Mouse (Mus musculus): ENCODE results near the gene Pfn3. TPM values are rescaled to one million over a fixed set of nuclear protein-coding genes. Genes with fewer than 3 reads are reported as not detected.
"Not testable (repeated sequence)": the region's sequence is repeated elsewhere in the genome, so short reads cannot be mapped to it uniquely, and the experiment has no call there.

Gene Pfn3
- polyA plus RNA-seq, 1 experiment from 2014 or later = not detected

DNA sequence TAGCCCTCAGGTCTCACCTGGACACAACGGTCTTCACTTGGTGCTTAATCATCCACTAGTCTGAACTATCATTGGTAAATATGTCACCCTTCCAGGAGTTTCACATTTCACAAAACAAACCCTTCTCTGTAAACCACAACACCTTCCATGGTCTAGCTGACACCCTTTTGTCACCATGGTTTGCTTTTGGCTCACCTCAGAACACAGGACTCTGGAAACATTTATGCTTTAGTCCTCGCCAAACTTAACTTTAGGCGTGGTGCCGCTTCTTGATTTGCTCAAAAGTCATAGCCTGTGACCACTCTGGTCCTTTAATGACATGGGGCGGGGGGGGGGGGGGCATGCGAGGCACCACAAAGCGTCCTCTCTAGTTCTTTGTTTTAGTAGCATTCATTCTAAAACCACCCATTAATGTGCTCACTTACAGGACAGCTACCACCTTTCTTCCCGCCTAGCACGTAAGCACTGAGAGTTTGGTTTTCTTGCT lies 28.8 kb upstream of the Pfn3 start:
- H3K9me3 ChIP-seq (ENCODE audit: control insufficient read depth, low read length) = no peaks in the 10 kb centered on the region
- no peak for DNase-seq (ENCODE audit: low spot score)
- no peaks in the 10 kb centered on the region for H3K36me3 ChIP-seq (ENCODE audit: control insufficient read depth, insufficient read depth, low read length)
- H3K4me3 ChIP-seq (ENCODE audit: low read depth, low read length) = peak overlapping the region; percentile 63
- H3K4me2 ChIP-seq (ENCODE audit: low read depth, severe bottlenecking) = peak overlapping the region; percentile 61
- no peak overlapping the region for H3K27ac ChIP-seq (replicated peaks; ENCODE audit: low read depth, low read length)
- H3K4me1 ChIP-seq (ENCODE audit: control insufficient read depth, insufficient read depth, low read length) = peaks cover 12% of the 10 kb centered on the region
- WGBS = 52% methylated on average over 9 of the region's 9 CpGs
- ATAC-seq (ENCODE audit: insufficient number of reproducible peaks, low FRiP score, low TSS enrichment, low read depth) = no peak
- H3K9ac ChIP-seq (ENCODE audit: low read length) = no peak overlapping the region
- no peaks in the 10 kb centered on the region for H3K27me3 ChIP-seq (ENCODE audit: control insufficient read depth, insufficient read depth, low read length)

- H3K36me3 ChIP-seq (ENCODE audit: control insufficient read depth, insufficient read depth, low read length); H3K4me3 ChIP-seq (ENCODE audit: low read depth, low read length); H3K27me3 ChIP-seq (ENCODE audit: control insufficient read depth, insufficient read depth, low read length); H3K9ac ChIP-seq (ENCODE audit: low read length); DNase-seq (ENCODE audit: low spot score); H3K4me2 ChIP-seq (ENCODE audit: low read depth, severe bottlenecking); H3K4me1 ChIP-seq (ENCODE audit: control insufficient read depth, insufficient read depth, low read length); ATAC-seq (ENCODE audit: insufficient number of reproducible peaks, low FRiP score, low TSS enrichment, low read depth); H3K27ac ChIP-seq (replicated peaks; ENCODE audit: low read depth, low read length); H3K9me3 ChIP-seq (ENCODE audit: control insufficient read depth, low read length): not testable (repeated sequence)
- 82% methylated on average over 15 of the region's 15 CpGs for WGBS
Measured at GRCm38 (mm10) chr13:55437111-55437629, 22.1 kb upstream of the Pfn3 start.

DNA sequence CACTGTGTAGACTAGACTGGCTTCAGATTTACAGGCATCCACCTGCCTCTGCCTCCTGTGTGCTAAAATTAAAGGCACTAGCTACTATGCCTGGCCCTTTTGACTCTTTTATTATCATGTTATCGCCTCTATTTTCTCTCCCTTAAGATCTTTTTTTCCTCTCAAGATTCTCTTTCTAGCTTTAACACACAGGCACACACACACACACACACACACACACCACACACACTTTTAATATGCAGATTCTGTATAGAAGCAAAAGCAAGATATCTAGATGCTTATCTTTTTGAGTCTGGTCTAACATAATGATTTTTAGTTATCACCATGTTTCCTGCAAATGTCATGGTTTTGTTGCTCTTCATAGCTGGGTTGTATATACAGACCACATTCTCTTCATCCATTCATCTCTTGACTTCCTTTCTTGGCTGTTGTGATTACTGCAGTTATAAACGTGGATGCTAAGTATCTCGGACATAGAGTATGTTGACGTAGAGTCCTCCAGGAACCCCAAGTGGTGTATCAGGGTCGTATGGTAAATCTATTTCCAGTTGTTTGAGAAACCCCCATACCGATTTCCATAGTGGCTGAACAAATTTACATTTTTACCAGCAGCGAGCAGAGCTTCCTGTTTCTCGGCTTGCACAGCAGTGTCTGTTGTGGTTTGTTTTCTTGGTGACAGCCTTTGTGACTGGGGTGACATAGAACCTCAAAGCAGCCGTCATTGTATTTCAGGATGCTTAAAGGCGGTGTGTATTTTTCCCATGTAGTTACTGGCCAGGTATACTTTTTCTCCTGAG lies 17.1 kb upstream of the Pfn3 start:
- no peak overlapping the region for H3K9ac ChIP-seq (ENCODE audit: low read length)
- WGBS = 81% methylated on average over 10 of the region's 10 CpGs
- no peaks in the 10 kb centered on the region for H3K4me1 ChIP-seq (ENCODE audit: control insufficient read depth, insufficient read depth, low read length)
- no peak overlapping the region for H3K4me3 ChIP-seq (ENCODE audit: low read depth, low read length)
- no peak overlapping the region for H3K27ac ChIP-seq (replicated peaks; ENCODE audit: low read depth, low read length)
- DNase-seq (ENCODE audit: low spot score) (no peak), ATAC-seq (ENCODE audit: insufficient number of reproducible peaks, low FRiP score, low TSS enrichment, low read depth) (no peak)
- H3K4me2 ChIP-seq (ENCODE audit: low read depth, severe bottlenecking) = no peak overlapping the region
- no peaks in the 10 kb centered on the region for H3K27me3 ChIP-seq (ENCODE audit: control insufficient read depth, insufficient read depth, low read length)
- no peaks in the 10 kb centered on the region for H3K36me3 ChIP-seq (ENCODE audit: control insufficient read depth, insufficient read depth, low read length)
- H3K9me3 ChIP-seq (ENCODE audit: control insufficient read depth, low read length) = no peaks in the 10 kb centered on the region

DNA sequence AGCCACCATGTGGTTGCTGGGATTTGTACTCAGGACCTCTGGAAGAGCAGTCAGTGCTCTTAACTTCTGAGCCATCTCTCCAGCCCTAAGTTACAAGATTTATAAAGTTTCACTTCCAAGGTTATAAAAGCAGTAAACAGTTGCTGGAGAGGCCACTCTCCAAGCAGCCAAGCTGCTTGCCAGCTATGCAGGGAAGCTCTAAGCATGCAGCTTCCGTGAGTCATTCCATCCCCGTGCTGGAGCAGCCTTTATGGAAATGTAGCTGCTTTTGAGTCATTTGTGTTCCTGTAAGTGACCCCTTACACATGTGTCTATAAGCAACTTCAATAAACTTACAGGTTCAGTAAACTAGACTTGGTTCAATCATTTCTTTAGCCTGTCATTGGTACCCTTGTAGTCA lies 15.5 kb upstream of the Pfn3 start:
- H3K4me2 ChIP-seq (ENCODE audit: low read depth, severe bottlenecking) = no peak overlapping the region
- no peak for DNase-seq (ENCODE audit: low spot score)
- 83% methylated on average over 2 of the region's 2 CpGs for WGBS

DNA sequence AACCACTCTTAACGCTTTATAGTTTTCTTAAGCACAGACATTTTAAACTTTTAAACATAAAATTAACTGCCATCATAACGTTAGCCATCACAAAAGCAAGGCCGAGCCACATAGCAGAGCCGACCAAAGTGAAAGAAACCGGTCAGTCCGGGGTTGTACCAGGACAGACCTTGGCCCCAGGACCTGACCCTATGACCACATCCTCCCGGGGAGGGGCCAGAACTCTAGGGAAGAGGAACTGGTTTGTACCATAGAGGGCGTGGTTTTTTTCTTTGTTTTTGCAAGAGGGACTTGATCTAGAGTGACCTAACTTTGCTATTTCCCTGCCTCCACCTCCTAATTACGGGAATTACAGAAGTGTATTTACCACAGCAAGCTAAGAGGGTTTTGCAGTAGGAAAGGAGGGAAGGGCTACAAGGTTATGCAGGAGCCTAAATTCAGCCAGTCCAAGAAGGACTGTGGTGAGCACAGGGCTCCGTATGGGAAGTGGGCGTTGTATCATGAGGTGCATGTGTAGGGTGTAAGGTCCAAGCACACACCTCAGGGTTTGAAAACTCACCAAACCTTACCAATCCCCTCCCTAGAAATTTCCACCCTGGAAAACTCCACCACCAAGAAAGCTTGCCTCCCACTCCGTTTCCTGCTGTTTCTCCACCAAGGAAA lies 14.3 kb upstream of the Pfn3 start:
- Histone ChIP-seq H3K9me3 (ENCODE audit: control insufficient read depth, low read length) (no peaks in the 10 kb centered on the region), H3K9ac (ENCODE audit: low read length) (no peak overlapping the region), H3K4me2 (ENCODE audit: low read depth, severe bottlenecking) (no peak overlapping the region), H3K36me3 (ENCODE audit: control insufficient read depth, insufficient read depth, low read length) (no peaks in the 10 kb centered on the region), H3K27me3 (ENCODE audit: control insufficient read depth, insufficient read depth, low read length) (no peaks in the 10 kb centered on the region), H3K4me3 (ENCODE audit: low read depth, low read length) (no peak overlapping the region), H3K4me1 (ENCODE audit: control insufficient read depth, insufficient read depth, low read length) (no peaks in the 10 kb centered on the region), H3K27ac (replicated peaks; ENCODE audit: low read depth, low read length) (no peak overlapping the region)
- WGBS = 76% methylated on average over 12 of the region's 12 CpGs
- DNase-seq (ENCODE audit: low spot score) (no peak), ATAC-seq (ENCODE audit: insufficient number of reproducible peaks, low FRiP score, low TSS enrichment, low read depth) (no peak)

More for the DNA sequence above, 15.5 kb upstream of the Pfn3 start:
- no peaks in the 10 kb centered on the region for H3K27me3 ChIP-seq (ENCODE audit: control insufficient read depth, insufficient read depth, low read length)
- no peaks in the 10 kb centered on the region for H3K36me3 ChIP-seq (ENCODE audit: control insufficient read depth, insufficient read depth, low read length)
- no peaks in the 10 kb centered on the region for H3K9me3 ChIP-seq (ENCODE audit: control insufficient read depth, low read length)
- H3K4me3 ChIP-seq (ENCODE audit: low read depth, low read length) = no peak overlapping the region
- no peak overlapping the region for H3K9ac ChIP-seq (ENCODE audit: low read length)
- no peak for ATAC-seq (ENCODE audit: insufficient number of reproducible peaks, low FRiP score, low TSS enrichment, low read depth)
- H3K27ac ChIP-seq (replicated peaks; ENCODE audit: low read depth, low read length) = no peak overlapping the region
- no peaks in the 10 kb centered on the region for H3K4me1 ChIP-seq (ENCODE audit: control insufficient read depth, insufficient read depth, low read length)

- Histone ChIP-seq H3K9me3 (ENCODE audit: control insufficient read depth, low read length) (no peaks in the 10 kb centered on the region), H3K4me1 (ENCODE audit: control insufficient read depth, insufficient read depth, low read length) (no peaks in the 10 kb centered on the region), H3K36me3 (ENCODE audit: control insufficient read depth, insufficient read depth, low read length) (no peaks in the 10 kb centered on the region), H3K27me3 (ENCODE audit: control insufficient read depth, insufficient read depth, low read length) (peaks cover 5% of the 10 kb centered on the region), H3K4me3 (ENCODE audit: low read depth, low read length) (no peak within 1 kb of the TSS), H3K27ac (replicated peaks; ENCODE audit: low read depth, low read length) (no peak within 1 kb of the TSS), H3K9ac (ENCODE audit: low read length) (no peak within 1 kb of the TSS), H3K4me2 (ENCODE audit: low read depth, severe bottlenecking) (no peak within 1 kb of the TSS)
- no peak for DNase-seq (ENCODE audit: low spot score)
- WGBS = 91% methylated on average over 10 of the region's 10 CpGs
- no peak for ATAC-seq (ENCODE audit: insufficient number of reproducible peaks, low FRiP score, low TSS enrichment, low read depth)
Measured at GRCm38 (mm10) chr13:55426613-55427012, 11.6 kb upstream of the Pfn3 start, which contains the start of gene F12. Gene F12 (minus strand): TSS chr13:55426793.

DNA sequence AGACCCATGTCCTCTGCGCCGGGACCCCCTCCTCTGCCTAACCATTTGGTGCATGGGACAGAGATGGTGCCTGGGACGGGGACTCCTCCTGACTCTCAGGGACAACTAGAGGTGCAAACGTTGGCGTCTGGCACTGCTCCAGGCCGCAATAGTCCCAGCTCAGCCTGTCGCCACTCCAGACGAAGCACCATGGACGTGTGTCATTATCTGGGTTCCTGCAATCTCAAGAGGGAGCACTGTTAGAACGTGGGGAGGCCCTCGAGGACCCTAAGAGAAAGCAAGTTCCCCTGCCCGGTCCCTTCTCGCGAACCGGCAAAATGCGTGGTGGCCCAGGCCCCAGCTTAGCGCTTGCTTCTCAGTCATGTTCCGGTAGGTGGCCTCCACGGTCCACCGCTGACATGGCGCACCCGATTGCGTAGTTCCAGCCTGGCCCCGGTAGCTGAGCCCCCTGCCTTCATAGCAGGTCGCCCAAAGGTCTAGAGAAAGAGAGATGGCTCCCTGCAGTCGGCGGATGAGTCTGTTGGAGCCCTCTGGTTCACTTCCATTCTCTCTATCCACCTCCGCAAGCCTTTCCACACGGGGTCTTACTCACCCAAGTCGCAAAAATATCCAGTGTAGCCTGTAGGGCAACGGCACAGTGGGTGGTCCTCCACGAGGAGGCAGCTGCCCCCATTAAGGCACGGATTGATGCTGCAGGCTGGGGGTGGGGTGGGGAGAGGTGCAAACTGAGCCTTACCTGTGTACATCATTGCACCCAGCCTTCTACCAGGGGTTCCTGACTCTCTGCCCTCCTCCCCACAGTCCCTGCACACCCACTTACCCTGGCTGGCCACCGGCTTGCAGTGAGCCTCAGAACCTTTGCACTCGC lies 6.1 kb upstream of the Pfn3 start:
- Histone ChIP-seq H3K27me3 (ENCODE audit: control insufficient read depth, insufficient read depth, low read length) (peaks cover 37% of the 10 kb centered on the region), H3K9ac (ENCODE audit: low read length) (peak overlapping the region; percentile 5; the same call in 1 of the 2 replicates), H3K27ac (replicated peaks; ENCODE audit: low read depth, low read length) (no peak overlapping the region), H3K36me3 (ENCODE audit: control insufficient read depth, insufficient read depth, low read length) (no peaks in the 10 kb centered on the region), H3K4me3 (ENCODE audit: low read depth, low read length) (peak overlapping the region; percentile 14; the same call in 1 of the 2 replicates), H3K4me2 (ENCODE audit: low read depth, severe bottlenecking) (peak overlapping the region; percentile 32), H3K4me1 (ENCODE audit: control insufficient read depth, insufficient read depth, low read length) (no peaks in the 10 kb centered on the region), H3K9me3 (ENCODE audit: control insufficient read depth, low read length) (no peaks in the 10 kb centered on the region)
- WGBS = 14% methylated on average over 35 of the region's 35 CpGs
- ATAC-seq (ENCODE audit: insufficient number of reproducible peaks, low FRiP score, low TSS enrichment, low read depth) (no peak), DNase-seq (ENCODE audit: low spot score) (peak; percentile 71)
